8 mouse cellular contexts compared by ENCODE assay signal in genomic region chr15:98707766-98708372, GRCm38 (mm10). TPM values are rescaled to one million over a fixed set of nuclear protein-coding genes. Genes with fewer than 3 reads are reported as not detected.
A peak's percentile ranks its signal among the peaks of the same experiment; 100 is the strongest.
DNase-seq lines count a peak whose midpoint lies in the region; TF ChIP-seq lines count a peak whose summit lies in the region.

Gene Ccdc65, plus strand, starts transcription at chr15:98708207.

- peak within 1 kb of the TSS; percentile 47 for H3K27ac ChIP-seq in left cerebral cortex, adult 2 months
- H3K27ac ChIP-seq in macrophage = no peak within 1 kb of the TSS

- peak; percentile 96 for DNase-seq in ZHBTc4 (ENCODE audit: low read depth, low spot score)
- DNase-seq in cerebellum, postnatal 36 days = peak; percentile 84 to 87
- peak; percentile 84 for DNase-seq in gastrocnemius, adult 8-10 months (ENCODE audit: low spot score in 2 of 2)
- peak; percentile 63 for DNase-seq in hindlimb bud, embryonic 11.5 days (ENCODE audit: extremely low spot score, low read depth, low spot score)
- peak; percentile 84 to 85 for DNase-seq in left cerebral cortex, adult 2 months (ENCODE audit: extremely low spot score in 1 of 2, low spot score in 2 of 2)
- peak; percentile 86 for DNase-seq in retina, postnatal 7 days (ENCODE audit: low read depth, low spot score)
- peak; percentile 87 for DNase-seq in urinary bladder, postnatal 14 days (ENCODE audit: low spot score)

- TF ChIP-seq CTCF in left cerebral cortex, adult 2 months (IDR thresholded peaks at IDR 0.05) = peak; percentile 77

- 23% methylated on average over 13 of the region's 16 CpGs for WGBS in macrophage (ENCODE audit: missing documents)

- peak within 1 kb of the TSS; percentile 68 for H3K4me3 ChIP-seq in left cerebral cortex, adult 2 months
- H3K4me3 ChIP-seq in macrophage (ENCODE audit: inconsistent target) = peak within 1 kb of the TSS; percentile 23; the same call in 1 of the 2 replicates

- H3K36me3 ChIP-seq in macrophage (ENCODE audit: inconsistent target) = no peaks in the 10 kb centered on the region

- no peaks in the 10 kb centered on the region for H3K79me2 ChIP-seq in macrophage (ENCODE audit: inconsistent target)

- intact Hi-C loops in left cerebral cortex, adult 2 months (cut with DNase I) = no loop called here

RNA-seq across cellular contexts. Expression of gene Ccdc65, which starts in this region (rescaled TPM):
- total RNA-seq in gastrocnemius, adult 8-10 months (2022) = not detected
- 10 to 100 TPM; 11.2 TPM for total RNA-seq in left cerebral cortex, adult 2 months (2021)
- total RNA-seq in macrophage (2018; cell fraction: chromatin; rRNA removed) = not detected
- under 1 TPM in 1 of 26 experiments, not detected in 25; 0.07 TPM for total RNA-seq in macrophage (2018; cell fraction: cytosol; rRNA removed)
- total RNA-seq in macrophage (2018; cell fraction: nucleus; rRNA removed) = not detected
- 0.09 TPM in 1 of 3 replicates, not detected in the others for polyA plus RNA-seq in macrophage (2018)

Comparison
In these comparisons a context has a peak if more than half of its experiments do, and no peak if none do; other contexts are left out.
1. RNA of gene Ccdc65 (total RNA-seq): 11.2 TPM in left cerebral cortex, adult 2 months; not detected in gastrocnemius, adult 8-10 months; every median in the first group is over 4 times any median in the second.
2. Peak in DNase-seq in gastrocnemius, adult 8-10 months; RNA of the gene not detected or under 1 TPM.
3. Peak in every context shown above with its lines, with median percentiles within 50 percentile points of each other: DNase-seq.